Mouse (Mus musculus): ENCODE results near the gene Barhl1.
A peak's percentile ranks its signal among the peaks of the same experiment; 100 is the strongest.

DNA sequence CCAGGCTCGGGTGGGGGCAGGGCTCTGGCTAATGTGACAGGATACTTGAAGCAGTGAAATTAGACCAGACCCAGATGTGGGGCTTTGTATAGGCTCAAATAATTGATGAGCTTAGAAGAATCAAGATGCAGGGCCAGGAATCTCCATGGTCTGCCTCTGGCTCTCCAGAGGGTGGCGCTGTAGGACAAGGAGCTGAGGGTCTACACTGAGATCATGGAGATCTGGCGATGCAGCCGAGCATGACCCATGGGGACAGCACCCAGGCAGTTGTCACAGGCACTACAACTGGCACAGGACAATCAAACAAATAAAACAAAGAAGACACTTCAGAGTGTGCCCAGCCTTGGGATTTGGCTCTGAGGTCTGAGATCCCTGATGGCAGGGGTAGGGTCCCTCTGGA, 7.4 kb upstream of the Barhl1 start:
- TF ChIP-seq CTCF (IDR thresholded peaks at IDR 0.05; ENCODE audit: low read depth, low read length) (peak; percentile 40; the same call in 1 of the 2 replicates), GATA1 (IDR thresholded peaks at IDR 0.05; ENCODE audit: borderline replicate concordance, low read length) (no peak), TAL1 (conservative IDR thresholded peaks at IDR 0.05; ENCODE audit: low read depth, low read length) (no peak)
